Mouse (Mus musculus) cerebellum, postnatal 14 days (tissue): ENCODE results near the gene Coro7.

Source experiments
- DNase-seq, 2 experiments: peaks; one replicate each; pipeline ENCODE4 v3.0.0; 2021; ENCODE audit warnings: mixed read lengths in 2 of 2

Coro7 gene

GRCm38 (mm10) chr16:4613736-4614135 is 65.8 kb downstream of the Coro7 start:
- no peak for DNase-seq

GRCm38 (mm10) chr16:4611676-4612075 is 67.9 kb downstream of the Coro7 start:
- no peak for DNase-seq

GRCm38 (mm10) chr16:4611193-4611592 is 68.4 kb downstream of the Coro7 start:
- no peak for DNase-seq

- DNase-seq: no peak
Observed at GRCm38 (mm10) chr16:4608532-4609059, 71.0 kb downstream of the Coro7 start.

- DNase-seq: peak; percentile 92 to 94
Observed at GRCm38 (mm10) chr16:4607818-4608531, 71.6 kb downstream of the Coro7 start.

- peak; percentile 60 to 77 for DNase-seq
Observed at GRCm38 (mm10) chr16:4606431-4607084, 73.0 kb downstream of the Coro7 start.

- no peak for DNase-seq
Observed at GRCm38 (mm10) chr16:4605514-4606131, 74.0 kb downstream of the Coro7 start.

GRCm38 (mm10) chr16:4604293-4604837 is 75.2 kb downstream of the Coro7 start:
- DNase-seq: no peak

GRCm38 (mm10) chr16:4603453-4603837 is 76.1 kb downstream of the Coro7 start:
- DNase-seq: no peak

GRCm38 (mm10) chr16:4602766-4603452 is 76.7 kb downstream of the Coro7 start:
- no peak for DNase-seq

GRCm38 (mm10) chr16:4602189-4602588 is 77.4 kb downstream of the Coro7 start:
- DNase-seq: peak in 1 of 2 experiments; percentile 47

- DNase-seq: no peak
Observed at GRCm38 (mm10) chr16:4600701-4601310, 78.8 kb downstream of the Coro7 start.

GRCm38 (mm10) chr16:4599616-4600015 is 80.0 kb downstream of the Coro7 start:
- DNase-seq: no peak

- peak; percentile 34 to 51 for DNase-seq
Observed at GRCm38 (mm10) chr16:4598891-4599543, 80.6 kb downstream of the Coro7 start.

- no peak for DNase-seq
Observed at GRCm38 (mm10) chr16:4598041-4598440, 81.5 kb downstream of the Coro7 start.

- no peak for DNase-seq
Observed at GRCm38 (mm10) chr16:4597296-4597695, 82.3 kb downstream of the Coro7 start.

GRCm38 (mm10) chr16:4596836-4597235 is 82.7 kb downstream of the Coro7 start:
- no peak for DNase-seq

- peak in 1 of 2 experiments; percentile 45 for DNase-seq
Observed at GRCm38 (mm10) chr16:4596141-4596728, 83.3 kb downstream of the Coro7 start.

- peak; percentile 58 to 70 for DNase-seq
Observed at GRCm38 (mm10) chr16:4595527-4595963, 84.0 kb downstream of the Coro7 start.

- peak in 1 of 2 experiments; percentile 57 for DNase-seq
Observed at GRCm38 (mm10) chr16:4594814-4595526, 84.6 kb downstream of the Coro7 start.
